Mouse (Mus musculus): Measurements from ENCODE around the gene Kank4.

Gene Kank4

DNA sequence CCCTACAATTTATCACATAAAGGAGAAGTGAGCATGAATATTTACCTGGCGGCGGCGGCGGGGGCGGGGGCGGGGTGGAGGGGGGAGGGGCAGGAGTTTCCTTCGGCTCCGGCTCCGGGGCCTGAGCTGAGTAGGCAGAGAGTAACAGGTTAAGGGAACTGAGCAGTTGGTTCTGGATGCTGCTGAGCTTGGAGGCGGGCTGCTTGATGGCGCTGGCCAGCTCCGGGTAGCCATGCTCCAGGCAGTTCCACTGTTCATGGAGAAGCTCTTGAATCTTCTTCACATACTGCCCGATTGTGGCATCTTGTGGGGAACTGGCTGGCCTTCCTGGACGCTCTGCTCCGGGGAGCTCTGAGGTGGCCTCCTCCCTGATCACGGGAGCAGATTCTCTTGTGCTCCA is 39.1 kb downstream of the Kank4 start:
- in situ Hi-C loops (cut with MboI; ENCODE audit: unreplicated experiment in 2 of 2) = no loop called here

DNA sequence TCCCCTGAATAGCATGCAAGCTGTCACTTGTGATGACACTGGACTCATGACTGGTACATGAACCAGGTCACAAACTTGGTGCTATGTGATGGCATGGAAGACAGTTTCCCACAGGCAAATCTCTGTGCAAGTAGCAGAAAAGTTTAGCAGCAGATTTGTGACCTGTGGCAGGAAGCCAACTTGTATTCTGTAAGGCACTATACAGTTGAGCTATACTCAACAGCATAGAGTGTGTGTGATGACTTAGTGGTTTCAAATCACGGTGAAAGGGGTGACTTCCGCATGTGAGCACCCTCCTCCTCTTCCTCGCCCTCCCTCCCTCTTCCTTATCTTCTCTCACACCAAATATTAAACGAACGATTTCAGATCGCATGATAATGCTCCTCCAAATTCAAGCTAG is 39.9 kb downstream of the Kank4 start:
- in situ Hi-C loops (cut with MboI; ENCODE audit: unreplicated experiment in 2 of 2) = no loop called here

DNA sequence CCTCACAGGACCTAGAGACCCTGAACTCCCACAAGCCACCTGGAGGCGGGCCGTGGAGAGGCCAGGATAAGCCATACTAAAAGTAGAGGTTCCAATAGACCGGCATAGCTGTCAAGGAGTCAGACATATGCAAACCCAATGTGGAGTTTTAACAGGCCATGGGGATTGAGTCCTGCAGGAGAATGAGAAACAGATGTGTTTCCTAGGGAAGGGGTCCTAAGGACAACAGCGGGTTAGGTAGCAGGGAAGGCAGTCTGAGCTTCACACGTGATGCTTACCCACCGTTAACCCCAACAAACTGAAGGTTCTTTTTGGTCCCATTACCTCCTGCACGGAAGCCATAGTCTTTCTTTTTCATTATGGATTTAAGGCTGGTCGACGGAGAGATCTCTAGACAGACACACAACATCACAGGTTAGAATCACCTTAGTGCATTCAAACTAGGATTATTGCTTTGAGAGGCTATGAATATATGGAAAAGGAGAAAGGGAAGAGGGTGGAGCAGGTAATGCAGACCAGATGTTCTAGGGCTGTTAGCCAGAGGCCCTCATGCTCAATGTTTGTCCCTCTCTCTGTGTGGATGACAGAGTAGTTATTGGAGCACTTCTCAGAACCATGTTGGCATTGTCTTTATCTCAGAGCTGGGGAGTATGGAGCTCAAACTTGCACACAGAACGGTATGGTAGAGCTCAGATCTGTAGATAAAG is 40.5 kb downstream of the Kank4 start:
- in situ Hi-C loops (cut with MboI; ENCODE audit: unreplicated experiment in 2 of 2) = no loop called here

DNA sequence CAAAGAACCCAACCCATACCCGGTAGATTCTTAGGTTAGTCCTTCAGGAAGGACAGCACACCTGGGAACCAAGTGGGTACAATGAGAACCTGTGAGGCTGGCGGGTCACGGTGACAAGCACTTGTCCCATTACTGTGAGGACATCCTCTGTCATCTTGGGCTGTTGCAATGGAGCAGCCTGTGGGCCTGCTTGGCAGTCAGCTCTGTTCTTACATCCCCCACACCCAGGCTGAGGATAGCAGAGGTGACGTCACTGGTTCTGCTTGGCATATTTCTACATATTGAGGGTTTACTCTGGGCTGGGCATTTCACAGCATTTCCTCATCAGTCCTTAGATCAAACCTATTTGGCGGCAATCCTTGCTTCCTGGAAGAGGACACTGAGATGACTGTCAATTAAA is 43.6 kb downstream of the Kank4 start:
- in situ Hi-C loops (cut with MboI; ENCODE audit: unreplicated experiment in 2 of 2) = no loop called here

DNA sequence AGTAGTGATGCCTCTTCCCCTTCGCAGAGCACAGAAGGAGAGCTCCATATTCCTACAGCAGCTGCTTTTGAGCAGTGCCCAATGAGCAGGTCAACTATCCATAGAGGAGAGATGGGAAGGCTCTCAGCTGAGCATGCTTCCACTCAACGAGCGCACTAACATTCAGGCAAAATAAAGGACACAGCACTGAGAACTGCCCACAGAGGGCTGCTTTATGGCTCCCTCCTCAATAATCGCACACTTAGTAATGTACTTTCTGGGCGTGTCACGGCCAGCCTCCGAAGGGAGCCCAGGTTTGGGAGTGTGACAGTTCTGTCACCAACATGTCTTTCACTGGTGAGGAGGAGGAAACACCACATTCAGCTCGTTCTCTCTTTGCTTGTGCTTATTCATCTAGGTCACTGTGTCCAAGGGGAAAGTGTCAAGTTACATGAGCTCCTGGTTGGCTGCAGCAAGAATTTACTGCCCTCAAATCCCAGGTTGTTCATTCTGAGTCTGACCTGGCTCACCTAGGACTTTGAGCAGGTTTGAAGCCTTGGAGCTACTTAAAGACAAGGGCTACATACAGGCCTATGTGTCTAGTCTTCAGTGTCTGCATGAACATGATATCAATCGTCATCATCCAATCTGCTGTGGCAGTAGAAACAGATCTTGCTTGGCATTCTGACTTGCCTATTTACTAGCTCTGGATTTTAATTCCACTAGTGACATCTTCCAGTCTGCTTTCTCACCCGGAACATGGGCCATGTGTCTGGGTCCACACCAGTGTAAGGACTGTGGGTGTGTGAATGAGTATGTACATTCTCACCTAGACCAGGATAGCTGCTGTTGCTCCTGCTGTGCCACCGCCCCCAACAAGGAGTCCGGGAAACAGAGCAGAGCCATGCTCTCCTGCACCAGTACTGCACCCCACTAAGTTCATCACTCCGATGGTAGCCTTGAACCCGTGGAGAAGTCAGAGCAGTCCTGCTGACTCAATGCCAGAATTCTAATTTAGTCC is 49.9 kb downstream of the Kank4 start:
- in situ Hi-C loops (cut with MboI; ENCODE audit: unreplicated experiment in 2 of 2) = no loop called here

DNA sequence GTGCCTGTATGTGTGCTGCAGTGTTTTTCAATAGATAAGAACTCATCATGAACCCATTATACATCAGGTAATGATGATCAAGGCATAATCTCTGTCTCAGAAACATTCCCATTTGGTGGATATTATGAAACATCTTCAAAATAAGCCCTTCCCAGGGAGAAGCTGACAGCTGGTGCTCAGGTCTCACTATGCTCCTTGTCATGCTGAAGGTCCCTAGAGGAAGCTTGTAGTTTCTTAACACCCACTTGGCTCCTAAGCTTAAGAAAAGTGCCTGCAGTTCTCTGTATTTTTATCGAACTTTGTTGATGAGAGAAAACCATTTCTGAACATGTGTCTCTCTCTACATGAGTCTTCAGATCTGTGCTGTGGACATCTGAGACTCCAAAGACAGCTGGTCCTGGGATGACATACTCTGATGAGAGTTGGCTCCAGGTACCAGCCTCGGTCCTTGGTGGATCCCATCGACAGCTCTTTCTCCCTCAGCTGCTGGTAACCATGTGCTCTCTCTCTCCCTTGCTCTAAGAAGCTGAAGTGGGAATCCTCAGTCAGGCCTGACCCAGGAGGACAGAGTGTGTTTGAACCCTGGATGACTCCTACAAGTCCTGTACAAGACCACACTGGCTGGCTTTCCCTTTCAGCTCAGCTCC is 58.3 kb downstream of the Kank4 start:
- in situ Hi-C loops (cut with MboI; ENCODE audit: unreplicated experiment in 2 of 2) = no loop called here

DNA sequence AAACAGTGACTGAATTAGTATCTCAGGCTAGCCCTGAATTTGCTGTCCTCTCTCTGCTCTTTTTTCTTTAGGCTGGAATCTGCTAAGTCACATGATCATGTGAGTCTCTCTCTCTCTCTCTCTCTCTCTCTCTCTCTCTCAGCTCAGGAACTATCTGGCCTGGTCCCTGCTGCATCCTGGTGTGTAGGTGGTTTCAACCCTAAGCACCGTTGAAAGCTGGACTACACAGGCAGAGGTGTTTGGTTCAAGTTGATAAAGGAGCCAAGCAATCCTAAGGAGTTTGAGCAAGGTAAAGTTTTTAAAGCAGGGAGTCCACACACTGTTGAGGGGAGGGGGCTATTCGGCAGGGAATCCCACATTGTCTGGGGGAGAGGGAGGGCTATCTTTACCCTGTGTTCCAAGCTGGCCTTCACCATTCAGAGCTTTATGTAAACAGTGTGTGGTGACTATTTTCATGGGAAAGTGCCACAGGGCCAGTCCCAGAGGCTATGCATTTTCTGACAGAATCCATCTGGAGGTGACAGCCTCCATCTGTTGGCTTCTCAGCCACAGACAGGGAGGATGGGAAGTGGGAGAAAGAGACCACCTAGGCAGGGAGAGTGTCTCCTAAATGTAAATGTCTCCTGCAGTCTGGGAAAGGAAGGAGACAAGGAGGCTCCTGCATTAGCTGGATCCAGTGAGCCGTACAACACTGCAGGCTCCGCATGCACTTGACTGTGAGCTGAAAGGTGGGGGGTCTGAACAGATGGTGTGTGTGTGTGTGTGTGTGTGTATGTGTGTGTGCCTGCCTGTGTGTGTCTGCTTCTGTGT is 59.1 kb downstream of the Kank4 start:
- in situ Hi-C loops (cut with MboI; ENCODE audit: unreplicated experiment in 2 of 2) = no loop called here

DNA sequence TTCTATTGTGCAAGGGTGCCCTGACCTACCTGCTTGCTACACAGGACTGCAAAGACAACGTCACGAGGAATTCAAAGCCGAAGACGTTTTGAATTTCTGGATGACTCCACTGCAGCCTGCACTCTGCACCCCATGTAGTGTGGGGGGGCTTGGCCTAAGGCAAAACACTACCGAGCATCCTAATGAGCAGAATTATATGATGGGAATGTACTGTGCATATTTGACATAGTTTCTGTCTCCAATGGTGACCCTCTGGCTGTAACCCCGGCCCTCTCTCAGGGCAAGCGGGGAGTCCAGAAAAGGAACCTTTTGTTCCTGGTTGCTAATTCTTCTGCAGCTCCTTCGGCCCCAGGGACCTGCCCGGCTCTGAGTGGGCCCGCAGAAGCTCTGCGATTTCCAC is 61.2 kb downstream of the Kank4 start:
- in situ Hi-C loops (cut with MboI; ENCODE audit: unreplicated experiment in 2 of 2) = no loop called here

DNA sequence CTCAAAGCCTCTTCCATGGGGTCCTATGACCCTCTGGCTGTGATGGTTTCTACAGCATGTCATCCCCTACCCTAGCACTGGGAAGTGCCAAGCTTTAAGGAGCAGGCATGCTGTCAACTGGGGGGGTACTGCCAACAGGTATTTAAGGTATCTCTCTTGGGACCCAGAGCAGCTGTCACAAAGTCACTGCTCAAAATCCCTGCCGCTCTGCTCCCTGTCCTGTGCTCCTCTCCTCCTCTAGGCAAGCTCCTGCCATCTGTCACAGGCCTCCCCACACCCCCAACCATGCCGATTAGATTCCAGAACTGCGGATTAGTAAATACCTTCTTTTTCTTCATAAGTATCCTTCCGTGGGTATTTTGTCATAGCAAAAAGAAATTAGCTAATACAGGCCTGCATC is 62.9 kb downstream of the Kank4 start:
- in situ Hi-C loops (cut with MboI; ENCODE audit: unreplicated experiment in 2 of 2) = no loop called here

DNA sequence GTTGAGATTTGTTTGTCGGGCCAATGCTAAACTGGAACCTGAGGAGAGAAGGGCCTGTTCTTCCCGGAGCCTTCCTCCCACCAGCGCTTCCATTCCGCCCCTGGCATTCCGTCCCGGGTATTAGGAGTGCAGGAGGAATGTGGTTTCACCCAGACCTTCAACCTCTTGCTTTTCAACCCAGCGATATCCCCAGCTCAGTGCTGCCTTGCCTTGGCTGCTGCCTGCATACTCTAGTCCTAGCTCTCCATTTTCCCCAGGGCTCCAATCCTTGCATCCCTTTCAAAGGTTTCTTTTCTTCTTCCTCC is 73.5 kb downstream of the Kank4 start:
- in situ Hi-C loops (cut with MboI; ENCODE audit: unreplicated experiment in 2 of 2) = no loop called here

DNA sequence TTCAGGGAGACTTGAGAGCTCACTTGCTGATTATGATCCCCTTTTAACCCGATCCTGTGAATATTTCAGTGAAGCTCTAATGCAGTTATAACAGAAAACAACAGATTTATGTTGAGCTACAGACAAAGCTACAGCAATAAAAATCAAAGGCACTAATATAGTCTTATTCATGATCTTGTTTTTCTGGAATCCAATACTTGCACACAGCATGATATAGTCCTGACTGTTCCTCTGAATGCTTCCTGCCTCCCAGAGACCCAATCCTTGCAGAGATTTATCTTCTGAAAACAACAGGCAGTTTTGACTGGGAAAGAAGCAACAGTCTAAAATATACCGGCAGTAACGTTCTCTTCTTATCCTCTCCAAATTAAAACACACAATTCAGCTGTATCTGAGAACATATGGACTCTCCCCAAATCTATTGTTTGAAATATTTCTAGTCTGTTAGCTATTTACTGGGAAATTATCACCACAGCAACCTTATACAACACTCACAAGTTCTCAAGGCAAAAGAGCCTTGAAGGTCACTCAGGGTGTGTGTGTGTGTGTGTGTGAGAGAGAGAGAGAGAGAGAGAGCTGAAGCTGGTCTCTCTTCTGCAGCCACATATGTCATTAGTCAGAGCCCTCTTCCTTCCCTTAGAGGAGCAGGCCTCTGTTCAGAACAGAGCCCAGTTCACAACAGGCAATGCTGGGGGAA is 74.0 kb downstream of the Kank4 start:
- in situ Hi-C loops (cut with MboI; ENCODE audit: unreplicated experiment in 2 of 2) = no loop called here

DNA sequence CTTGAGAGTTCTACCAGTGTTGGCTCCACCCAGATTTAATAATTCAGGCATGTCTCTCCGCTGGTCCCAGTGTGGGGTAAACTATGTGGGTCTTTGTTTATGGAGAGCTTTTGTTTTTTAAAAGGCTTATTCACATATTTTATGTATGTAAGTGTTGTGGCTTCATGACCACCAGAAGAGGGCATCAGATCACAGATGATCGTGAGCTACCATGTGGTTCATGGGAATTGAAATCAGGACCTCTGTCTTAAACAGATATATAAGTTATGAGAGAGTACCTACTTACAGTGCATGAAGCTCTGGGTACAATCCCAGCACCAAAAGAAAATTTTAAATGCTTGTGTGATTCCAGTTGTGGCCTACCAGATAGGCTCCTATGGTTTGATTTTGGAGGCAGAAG is 77.6 kb downstream of the Kank4 start:
- in situ Hi-C loops (cut with MboI; ENCODE audit: unreplicated experiment in 2 of 2) = no loop called here

DNA sequence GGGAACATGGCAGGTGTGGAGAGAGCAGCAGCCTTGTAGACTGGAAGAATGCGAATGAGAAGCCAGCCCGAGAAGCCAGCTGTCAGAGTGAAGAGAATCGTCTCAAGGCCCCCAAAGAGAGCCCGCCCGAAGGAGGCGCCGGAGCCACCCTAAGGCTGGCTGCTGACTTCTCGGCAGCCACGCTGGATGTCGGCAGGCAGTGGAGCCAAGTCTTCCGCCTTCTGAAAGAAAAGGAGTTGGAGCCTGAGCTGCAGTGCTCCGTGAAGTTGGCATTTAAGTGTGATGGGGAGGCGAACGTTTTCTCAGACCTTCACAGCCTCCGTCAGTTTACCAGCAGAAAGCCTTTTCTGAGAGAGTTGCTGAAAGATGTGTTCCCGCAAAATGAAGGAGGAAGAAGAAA is 83.7 kb downstream of the Kank4 start:
- in situ Hi-C loops (cut with MboI; ENCODE audit: unreplicated experiment in 2 of 2) = no loop called here

DNA sequence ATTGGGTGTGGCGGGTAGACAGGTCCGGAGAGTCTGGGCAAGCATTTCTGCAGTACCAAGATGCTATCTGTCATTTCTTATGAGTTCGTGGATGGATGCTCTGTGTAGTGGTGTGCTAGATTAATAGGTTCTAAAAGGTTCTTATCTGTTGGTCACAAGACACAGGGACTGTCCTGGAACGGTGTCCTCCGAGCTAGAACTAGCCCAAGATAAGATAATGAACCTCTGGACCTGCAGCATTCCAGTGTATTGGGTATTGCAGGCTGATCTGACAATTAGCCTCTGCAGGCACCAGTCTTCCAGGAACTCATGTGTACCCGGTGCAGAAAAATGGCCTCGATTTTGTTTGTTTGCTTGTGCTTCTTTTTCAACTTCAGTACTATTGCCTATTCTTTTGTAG is 88.6 kb downstream of the Kank4 start:
- in situ Hi-C loops (cut with MboI; ENCODE audit: unreplicated experiment in 2 of 2) = no loop called here

DNA sequence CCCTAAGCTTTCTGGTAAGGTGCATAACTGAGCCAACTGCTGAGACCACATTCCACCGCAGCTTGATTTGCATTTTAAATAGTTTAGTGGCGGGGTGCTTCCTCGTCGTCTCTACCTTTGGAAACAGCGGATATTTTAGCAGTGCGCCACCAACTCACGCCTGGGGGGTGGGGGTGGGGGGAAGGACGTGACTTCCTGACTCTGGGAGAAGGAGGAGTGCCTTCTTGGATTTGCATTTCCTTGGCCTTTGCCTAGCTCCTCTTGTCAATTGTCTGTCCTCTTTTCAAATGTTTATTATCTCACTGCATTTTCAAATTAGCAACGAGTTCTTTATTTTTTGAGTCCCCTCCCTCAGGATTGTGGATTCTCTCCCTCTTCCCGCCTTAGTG is 89.4 kb downstream of the Kank4 start:
- in situ Hi-C loops (cut with MboI; ENCODE audit: unreplicated experiment in 2 of 2) = no loop called here

DNA sequence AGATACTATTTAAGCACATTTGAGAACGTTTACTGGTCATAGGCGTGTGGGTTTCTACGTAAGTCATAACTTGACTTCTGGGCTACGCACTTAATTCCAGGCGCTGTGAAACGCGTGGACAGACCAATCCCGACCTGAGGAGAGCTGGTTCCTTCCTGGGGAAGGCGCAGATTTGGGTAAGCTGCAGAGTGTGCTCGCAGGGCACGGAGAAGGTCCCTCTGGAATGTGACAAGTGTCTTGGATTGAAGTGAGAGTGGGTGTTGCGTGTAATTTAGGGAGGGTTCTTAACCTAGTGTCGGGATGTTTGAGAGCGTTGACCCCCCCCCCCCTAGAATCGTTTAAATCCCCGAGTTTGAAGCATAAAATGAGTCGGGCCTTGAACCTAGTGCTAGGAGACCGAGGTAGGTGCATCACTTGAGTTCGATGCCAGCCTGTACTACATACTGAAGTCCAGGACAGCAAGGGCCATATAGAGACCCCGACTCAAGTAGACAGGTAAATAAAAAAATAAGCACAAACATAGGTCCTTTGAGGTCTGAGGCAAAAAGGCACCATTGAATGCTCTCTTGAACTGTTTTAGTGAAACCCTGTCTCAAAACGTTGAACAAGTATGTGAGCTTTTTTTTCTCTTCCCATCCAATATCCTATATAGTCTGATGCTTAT is 89.9 kb downstream of the Kank4 start:
- in situ Hi-C loops (cut with MboI; ENCODE audit: unreplicated experiment in 2 of 2) = no loop called here

DNA sequence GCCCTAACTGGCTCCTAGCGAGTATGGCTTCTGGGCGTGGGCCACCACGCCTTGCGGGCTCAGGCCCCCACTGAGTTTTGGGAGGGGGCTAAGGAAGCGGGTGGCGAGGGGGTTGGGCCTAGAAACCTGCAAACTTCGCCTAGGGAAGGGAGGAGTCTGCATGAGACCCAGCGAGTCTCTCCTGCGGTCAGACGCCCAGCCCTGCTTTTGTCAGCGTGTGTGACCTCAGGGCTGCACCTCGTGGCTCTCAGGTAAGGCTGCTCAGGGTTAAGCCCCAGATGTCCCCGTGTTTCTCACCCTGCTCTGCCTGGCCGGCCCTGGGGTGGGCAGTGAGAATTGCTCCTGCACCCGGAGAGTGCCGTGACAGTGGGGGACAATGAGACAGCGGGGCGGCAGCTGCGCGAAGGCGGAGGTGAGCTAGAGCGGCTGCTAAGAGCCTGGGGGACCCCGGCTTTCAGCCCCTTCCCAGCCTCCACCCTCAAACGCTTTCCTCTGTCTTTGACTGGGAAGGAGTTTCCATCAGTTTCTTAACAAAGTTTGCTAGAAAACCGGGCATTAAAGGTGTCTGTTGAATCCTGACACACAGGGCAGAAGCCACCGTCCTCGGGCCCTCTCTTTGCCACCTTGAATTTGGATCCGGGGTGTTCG is 90.6 kb downstream of the Kank4 start, which contains the start of gene L1td1:
L1td1 (plus strand) TSS at position 145 of the 648 bp plus-strand sequence.
- in situ Hi-C loops (cut with MboI; ENCODE audit: unreplicated experiment in 2 of 2) = no loop called here

DNA sequence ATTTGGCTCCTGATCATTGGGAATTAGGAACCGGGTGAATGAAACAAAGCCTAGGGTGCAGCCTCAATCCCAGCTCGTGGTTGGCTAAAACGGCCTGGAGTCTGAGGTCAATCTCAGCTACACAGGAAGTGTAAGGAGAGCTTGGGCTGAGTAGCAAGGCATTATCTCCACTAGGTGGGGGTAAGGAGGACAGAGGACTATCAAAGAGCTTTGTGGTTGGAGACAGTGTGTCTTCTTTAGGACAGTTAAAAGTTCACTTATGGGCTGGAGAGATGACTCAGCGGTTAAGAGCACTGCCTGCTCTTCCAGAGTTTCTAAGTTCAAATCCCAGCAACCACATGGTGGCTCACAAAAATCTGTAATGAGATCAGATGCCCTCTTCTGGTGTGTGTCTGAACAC is 91.9 kb downstream of the Kank4 start:
- in situ Hi-C loops (cut with MboI; ENCODE audit: unreplicated experiment in 2 of 2) = no loop called here

DNA sequence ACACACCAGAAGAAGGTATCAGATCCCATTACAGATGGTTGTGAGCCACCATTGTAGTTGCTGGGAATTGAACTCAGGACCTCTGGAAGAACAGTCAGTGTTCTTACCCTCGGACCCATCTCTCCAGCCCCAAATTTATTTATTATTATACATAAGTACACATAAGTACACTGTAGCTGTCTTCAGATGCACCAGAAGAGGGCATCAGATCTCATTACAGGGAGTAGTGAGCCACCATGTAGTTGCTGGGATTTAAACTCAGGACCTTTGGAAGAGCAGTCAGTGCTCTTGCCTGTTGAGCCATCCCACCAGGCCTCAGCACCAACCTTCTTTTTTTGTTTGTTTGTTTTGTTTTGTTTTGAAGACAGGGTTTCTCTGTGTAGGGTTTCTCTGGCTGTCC is 92.7 kb downstream of the Kank4 start:
- in situ Hi-C loops (cut with MboI; ENCODE audit: unreplicated experiment in 2 of 2) = loop anchor here in 1 of 2 experiments (25.0 kb wide), 1 partner anchor 387 kb away; no protein-coding TSS in a partner anchor
